Mouse (Mus musculus): ENCODE measurements around the gene Zfp423. TPM values are rescaled to one million over a fixed set of nuclear protein-coding genes. Genes with fewer than 3 reads are reported as not detected.
A peak's percentile ranks its signal among the peaks of the same experiment; 100 is the strongest.

Gene Zfp423
- polyA plus RNA-seq, 1 experiment from 2014 or later, result 41.7 TPM

GRCm38 (mm10) chr8:87819263-87819662 lies 140.1 kb downstream of the Zfp423 start:
- H3K4me1 ChIP-seq (replicated peaks), result peaks cover 57% of the 10 kb centered on the region
- WGBS, result 92% methylated on average over 3 of the region's 3 CpGs

GRCm38 (mm10) chr8:87818506-87818905 lies 140.9 kb downstream of the Zfp423 start:
- Histone ChIP-seq H3K27me3 (no peaks in the 10 kb centered on the region), H3K36me3 (no peaks in the 10 kb centered on the region), H3K4me3 (replicated peaks) (no peak overlapping the region), H3K4me1 (replicated peaks) (peaks cover 50% of the 10 kb centered on the region), H3K27ac (no peak overlapping the region), H3K9me3 (no peaks in the 10 kb centered on the region), H3K9ac (replicated peaks) (no peak overlapping the region), H3K4me2 (replicated peaks) (no peak overlapping the region)
- 0 out of 2 replicates have a peak, but pooled peaks have one; percentile 10 for ATAC-seq
- WGBS, result 95% methylated on average over 7 of the region's 7 CpGs

More at GRCm38 (mm10) chr8:87819263-87819662, 140.1 kb downstream of the Zfp423 start:
- no peaks in the 10 kb centered on the region for H3K36me3 ChIP-seq
- ATAC-seq, result no peak
- H3K27ac ChIP-seq, result no peak overlapping the region
- H3K9ac ChIP-seq (replicated peaks), result no peak overlapping the region
- no peaks in the 10 kb centered on the region for H3K9me3 ChIP-seq
- no peak overlapping the region for H3K4me3 ChIP-seq (replicated peaks)
- no peaks in the 10 kb centered on the region for H3K27me3 ChIP-seq
- H3K4me2 ChIP-seq (replicated peaks), result no peak overlapping the region

- H3K4me1 ChIP-seq (replicated peaks), result peaks cover 46% of the 10 kb centered on the region
- H3K27ac ChIP-seq, result peak overlapping the region; percentile 35
- H3K9me3 ChIP-seq, result no peaks in the 10 kb centered on the region
- H3K4me3 ChIP-seq (replicated peaks), result no peak overlapping the region
- WGBS, result 52% methylated on average over 5 of the region's 5 CpGs
- H3K27me3 ChIP-seq, result no peaks in the 10 kb centered on the region
- no peaks in the 10 kb centered on the region for H3K36me3 ChIP-seq
- no peak for ATAC-seq
- H3K9ac ChIP-seq (replicated peaks), result no peak overlapping the region
- no peak overlapping the region for H3K4me2 ChIP-seq (replicated peaks)
Observed at GRCm38 (mm10) chr8:87816141-87816540, 143.3 kb downstream of the Zfp423 start.

GRCm38 (mm10) chr8:87812661-87813060 lies 146.7 kb downstream of the Zfp423 start:
- H3K4me1 ChIP-seq (replicated peaks), result peaks cover 38% of the 10 kb centered on the region
- 0 out of 2 replicates have a peak overlapping the region, but pooled peaks have one; percentile 19 for H3K9ac ChIP-seq (replicated peaks)
- ATAC-seq, result no peak

GRCm38 (mm10) chr8:87812069-87812449 lies 147.3 kb downstream of the Zfp423 start:
- Histone ChIP-seq H3K4me1 (replicated peaks) (peaks cover 36% of the 10 kb centered on the region), H3K9ac (replicated peaks) (peak overlapping the region; percentile 41), H3K4me2 (replicated peaks) (peak overlapping the region; percentile 6; the same call in 1 of the 2 replicates), H3K9me3 (no peaks in the 10 kb centered on the region), H3K36me3 (no peaks in the 10 kb centered on the region), H3K4me3 (replicated peaks) (no peak overlapping the region), H3K27ac (peak overlapping the region; percentile 76), H3K27me3 (no peaks in the 10 kb centered on the region)
- 82% methylated on average over 2 of the region's 2 CpGs for WGBS
- ATAC-seq, result peak; percentile 34

More at GRCm38 (mm10) chr8:87812661-87813060, 146.7 kb downstream of the Zfp423 start:
- Histone ChIP-seq H3K4me2 (replicated peaks) (no peak overlapping the region), H3K27ac (peak overlapping the region; percentile 76), H3K27me3 (no peaks in the 10 kb centered on the region), H3K4me3 (replicated peaks) (no peak overlapping the region), H3K36me3 (no peaks in the 10 kb centered on the region), H3K9me3 (no peaks in the 10 kb centered on the region)
- 68% methylated on average over 12 of the region's 12 CpGs for WGBS

GRCm38 (mm10) chr8:87811399-87812068 lies 147.9 kb downstream of the Zfp423 start:
- no peaks in the 10 kb centered on the region for H3K9me3 ChIP-seq
- peak; percentile 68 for ATAC-seq
- no peaks in the 10 kb centered on the region for H3K36me3 ChIP-seq
- peak overlapping the region; percentile 76 for H3K27ac ChIP-seq
- WGBS, result 65% methylated on average over 17 of the region's 17 CpGs
- H3K4me3 ChIP-seq (replicated peaks), result no peak overlapping the region
- peaks cover 37% of the 10 kb centered on the region for H3K4me1 ChIP-seq (replicated peaks)
- H3K27me3 ChIP-seq, result no peaks in the 10 kb centered on the region
- peak overlapping the region; percentile 6; the same call in 1 of the 2 replicates for H3K4me2 ChIP-seq (replicated peaks)
- H3K9ac ChIP-seq (replicated peaks), result peak overlapping the region; percentile 41; the same call in 1 of the 2 replicates

GRCm38 (mm10) chr8:87810771-87811170 lies 148.6 kb downstream of the Zfp423 start:
- 87% methylated on average over 6 of the region's 6 CpGs for WGBS
- no peak overlapping the region for H3K9ac ChIP-seq (replicated peaks)
- H3K4me3 ChIP-seq (replicated peaks), result no peak overlapping the region
- H3K27ac ChIP-seq, result no peak overlapping the region
- peaks cover 37% of the 10 kb centered on the region for H3K4me1 ChIP-seq (replicated peaks)
- no peak for ATAC-seq
- no peaks in the 10 kb centered on the region for H3K36me3 ChIP-seq
- no peaks in the 10 kb centered on the region for H3K27me3 ChIP-seq
- no peaks in the 10 kb centered on the region for H3K9me3 ChIP-seq
- no peak overlapping the region for H3K4me2 ChIP-seq (replicated peaks)

- peaks cover 60% of the 10 kb centered on the region for H3K4me1 ChIP-seq (replicated peaks)
- ATAC-seq, result peak; percentile 29; the same call in 1 of the 2 replicates
- peak overlapping the region; percentile 44; the same call in 1 of the 2 replicates for H3K27ac ChIP-seq
- H3K9me3 ChIP-seq, result no peaks in the 10 kb centered on the region
- 57% methylated on average over 11 of the region's 11 CpGs for WGBS
- H3K27me3 ChIP-seq, result no peaks in the 10 kb centered on the region
- H3K4me2 ChIP-seq (replicated peaks), result no peak overlapping the region
- no peak overlapping the region for H3K4me3 ChIP-seq (replicated peaks)
- H3K9ac ChIP-seq (replicated peaks), result peak overlapping the region; percentile 42; the same call in 1 of the 2 replicates
- H3K36me3 ChIP-seq, result no peaks in the 10 kb centered on the region
Observed at GRCm38 (mm10) chr8:87804327-87804900, 155.0 kb downstream of the Zfp423 start.

GRCm38 (mm10) chr8:87803437-87803836 lies 156.0 kb downstream of the Zfp423 start:
- no peak for ATAC-seq
- Histone ChIP-seq H3K4me2 (replicated peaks) (no peak overlapping the region), H3K4me3 (replicated peaks) (no peak overlapping the region), H3K27ac (no peak overlapping the region), H3K27me3 (no peaks in the 10 kb centered on the region), H3K9me3 (no peaks in the 10 kb centered on the region), H3K4me1 (replicated peaks) (peaks cover 60% of the 10 kb centered on the region), H3K36me3 (no peaks in the 10 kb centered on the region), H3K9ac (replicated peaks) (no peak overlapping the region)
- 84% methylated on average over 10 of the region's 10 CpGs for WGBS

GRCm38 (mm10) chr8:87802571-87802970 lies 156.8 kb downstream of the Zfp423 start:
- Histone ChIP-seq H3K27ac (no peak overlapping the region), H3K9ac (replicated peaks) (no peak overlapping the region), H3K4me3 (replicated peaks) (no peak overlapping the region), H3K4me2 (replicated peaks) (no peak overlapping the region), H3K4me1 (replicated peaks) (peaks cover 60% of the 10 kb centered on the region), H3K36me3 (no peaks in the 10 kb centered on the region), H3K9me3 (no peaks in the 10 kb centered on the region), H3K27me3 (no peaks in the 10 kb centered on the region)
- WGBS, result 51% methylated on average over 3 of the region's 3 CpGs
- no peak for ATAC-seq

GRCm38 (mm10) chr8:87800121-87800520 lies 159.3 kb downstream of the Zfp423 start:
- Histone ChIP-seq H3K27ac (no peak overlapping the region), H3K36me3 (no peaks in the 10 kb centered on the region), H3K4me1 (replicated peaks) (peaks cover 52% of the 10 kb centered on the region), H3K9me3 (no peaks in the 10 kb centered on the region), H3K27me3 (no peaks in the 10 kb centered on the region), H3K4me3 (replicated peaks) (no peak overlapping the region), H3K4me2 (replicated peaks) (no peak overlapping the region), H3K9ac (replicated peaks) (no peak overlapping the region; the same call in 1 of the 2 replicates)
- ATAC-seq, result no peak
- WGBS, result 87% methylated on average over 11 of the region's 11 CpGs

- Histone ChIP-seq H3K4me2 (replicated peaks) (no peak overlapping the region), H3K4me1 (replicated peaks) (peaks cover 29% of the 10 kb centered on the region), H3K27me3 (no peaks in the 10 kb centered on the region), H3K4me3 (replicated peaks) (no peak overlapping the region), H3K9ac (replicated peaks) (no peak overlapping the region), H3K27ac (0 out of 2 replicates have a peak overlapping the region, but pooled peaks have one; percentile 25), H3K36me3 (no peaks in the 10 kb centered on the region), H3K9me3 (no peaks in the 10 kb centered on the region)
- ATAC-seq, result peak; percentile 17; the same call in 1 of the 2 replicates
- 71% methylated on average over 7 of the region's 7 CpGs for WGBS
Observed at GRCm38 (mm10) chr8:87796234-87796633, 163.2 kb downstream of the Zfp423 start.
